Mouse (Mus musculus) C2C12 (cell line): ENCODE data around the gene Lrrc42.

Source experiments
- CEBPB ChIP-seq: IDR thresholded peaks from one replicate; pipeline ENCODE4 v1.6.1; 2011; ENCODE audit warnings: low read depth, mild to moderate bottlenecking, control low read depth, moderate library complexity
- CTCF ChIP-seq: IDR thresholded peaks from one replicate; pipeline ENCODE4 v1.5.1; 2011; ENCODE audit not compliant: control insufficient read depth, insufficient read depth, insufficient read length
- MYOG ChIP-seq: IDR thresholded peaks from one replicate; pipeline ENCODE4 v1.6.1; 2011; ENCODE audit not compliant: control insufficient read depth, insufficient read length; ENCODE audit errors: extremely low read depth
- USF1 ChIP-seq: IDR thresholded peaks from one replicate; pipeline ENCODE4 v1.6.1; 2011; ENCODE audit warnings: low read depth, mild to moderate bottlenecking, control low read depth, moderate library complexity

GRCm38 (mm10) chr4:107196454-107196853 lies 56.9 kb downstream of the Lrrc42 start:
- no peak for TF ChIP-seq MYOG
- no peak for TF ChIP-seq CTCF
- TF ChIP-seq USF1, result no peak
- no peak for TF ChIP-seq CEBPB
